Mouse (Mus musculus): ENCODE measurements at regions not wholly inside any gene's neighbourhood (a gene's known extent, or its start where the extent isn't known, plus 50 kb on each side); places are given as distances from the start of the nearest gene placed in this dataset.
"Not testable (repeated sequence)": the region's sequence is repeated elsewhere in the genome, so short reads cannot be mapped to it uniquely, and the experiment has no call there.

- Histone ChIP-seq H3K9ac (replicated peaks; ENCODE audit: low read length) (no peak overlapping the region), H3K4me2 (ENCODE audit: low read depth, low read length) (no peak overlapping the region), H3K9me3 (ENCODE audit: low read length) (no peaks in the 10 kb centered on the region), H3K27ac (no peak overlapping the region), H3K4me1 (ENCODE audit: insufficient read depth, low read length) (no peaks in the 10 kb centered on the region), H3K36me3 (ENCODE audit: insufficient read depth, low read length) (no peaks in the 10 kb centered on the region), H3K27me3 (ENCODE audit: insufficient read depth, low read length) (no peaks in the 10 kb centered on the region), H3K4me3 (ENCODE audit: low read length) (no peak overlapping the region)
- 87% methylated on average over 7 of the region's 7 CpGs for WGBS
- no peak for ATAC-seq
- DNase-seq (ENCODE audit: low spot score): no peak
- no peak for TF ChIP-seq CTCF (IDR thresholded peaks at IDR 0.05; ENCODE audit: low read depth)
These were observed 331.1 kb downstream of the Edem1 start for GRCm38 (mm10) chr6:109159561-109159960.

GRCm38 (mm10) chr6:109167439-109167838, 339.0 kb downstream of the Edem1 start:
- no peak overlapping the region for H3K4me2 ChIP-seq (ENCODE audit: low read depth, low read length)
- no peak for ATAC-seq
- H3K27me3 ChIP-seq (ENCODE audit: insufficient read depth, low read length): no peaks in the 10 kb centered on the region
- H3K4me1 ChIP-seq (ENCODE audit: insufficient read depth, low read length): no peaks in the 10 kb centered on the region
- WGBS: 53% methylated on average over 5 of the region's 5 CpGs
- no peak overlapping the region for H3K27ac ChIP-seq
- H3K9ac ChIP-seq (replicated peaks; ENCODE audit: low read length): no peak overlapping the region
- no peak overlapping the region for H3K4me3 ChIP-seq (ENCODE audit: low read length)
- H3K9me3 ChIP-seq (ENCODE audit: low read length): no peaks in the 10 kb centered on the region
- no peak for TF ChIP-seq CTCF (IDR thresholded peaks at IDR 0.05; ENCODE audit: low read depth)
- no peaks in the 10 kb centered on the region for H3K36me3 ChIP-seq (ENCODE audit: insufficient read depth, low read length)
- peak; percentile 30 for DNase-seq (ENCODE audit: low spot score)

- no peak for TF ChIP-seq CTCF (IDR thresholded peaks at IDR 0.05; ENCODE audit: low read depth)
- H3K36me3 ChIP-seq (ENCODE audit: insufficient read depth, low read length): no peaks in the 10 kb centered on the region
- no peaks in the 10 kb centered on the region for H3K9me3 ChIP-seq (ENCODE audit: low read length)
- H3K9ac ChIP-seq (replicated peaks; ENCODE audit: low read length): no peak overlapping the region
- WGBS: 35% methylated on average over 6 of the region's 6 CpGs
- no peak for ATAC-seq
- no peaks in the 10 kb centered on the region for H3K4me1 ChIP-seq (ENCODE audit: insufficient read depth, low read length)
- no peak overlapping the region for H3K27ac ChIP-seq
- peak; percentile 52 for DNase-seq (ENCODE audit: low spot score)
- no peak overlapping the region for H3K4me3 ChIP-seq (ENCODE audit: low read length)
- H3K27me3 ChIP-seq (ENCODE audit: insufficient read depth, low read length): no peaks in the 10 kb centered on the region
- H3K4me2 ChIP-seq (ENCODE audit: low read depth, low read length): no peak overlapping the region
These were observed 343.8 kb downstream of the Edem1 start for GRCm38 (mm10) chr6:109172104-109172850.

GRCm38 (mm10) chr6:109173015-109173414, 344.6 kb downstream of the Edem1 start:
- no peak for TF ChIP-seq CTCF (IDR thresholded peaks at IDR 0.05; ENCODE audit: low read depth)
- Histone ChIP-seq H3K9ac (replicated peaks; ENCODE audit: low read length) (no peak overlapping the region), H3K4me2 (ENCODE audit: low read depth, low read length) (no peak overlapping the region), H3K4me3 (ENCODE audit: low read length) (no peak overlapping the region), H3K27ac (no peak overlapping the region), H3K36me3 (ENCODE audit: insufficient read depth, low read length) (no peaks in the 10 kb centered on the region), H3K27me3 (ENCODE audit: insufficient read depth, low read length) (no peaks in the 10 kb centered on the region), H3K4me1 (ENCODE audit: insufficient read depth, low read length) (no peaks in the 10 kb centered on the region), H3K9me3 (ENCODE audit: low read length) (no peaks in the 10 kb centered on the region)
- 76% methylated on average over 1 of the region's 1 CpGs for WGBS
- DNase-seq (ENCODE audit: low spot score) (no peak), ATAC-seq (no peak)

GRCm38 (mm10) chr6:109176876-109177275, 348.4 kb downstream of the Edem1 start:
- 92% methylated on average over 3 of the region's 3 CpGs for WGBS
- no peak overlapping the region for H3K4me2 ChIP-seq (ENCODE audit: low read depth, low read length)
- H3K36me3 ChIP-seq (ENCODE audit: insufficient read depth, low read length): no peaks in the 10 kb centered on the region
- no peak overlapping the region for H3K4me3 ChIP-seq (ENCODE audit: low read length)
- H3K9ac ChIP-seq (replicated peaks; ENCODE audit: low read length): no peak overlapping the region
- DNase-seq (ENCODE audit: low spot score) (no peak), ATAC-seq (no peak)
- H3K4me1 ChIP-seq (ENCODE audit: insufficient read depth, low read length): no peaks in the 10 kb centered on the region
- H3K9me3 ChIP-seq (ENCODE audit: low read length): no peaks in the 10 kb centered on the region
- no peak for TF ChIP-seq CTCF (IDR thresholded peaks at IDR 0.05; ENCODE audit: low read depth)
- no peak overlapping the region for H3K27ac ChIP-seq
- no peaks in the 10 kb centered on the region for H3K27me3 ChIP-seq (ENCODE audit: insufficient read depth, low read length)

- DNase-seq (ENCODE audit: low spot score): peak; percentile 45
These were observed 354.4 kb downstream of the Edem1 start for GRCm38 (mm10) chr6:109182878-109183277.

GRCm38 (mm10) chr6:109193061-109193460, 364.6 kb downstream of the Edem1 start:
- not testable (repeated sequence) for DNase-seq (ENCODE audit: low spot score); H3K4me1 ChIP-seq (ENCODE audit: insufficient read depth, low read length); H3K4me3 ChIP-seq (ENCODE audit: low read length); ATAC-seq; H3K27me3 ChIP-seq (ENCODE audit: insufficient read depth, low read length); H3K27ac ChIP-seq; H3K36me3 ChIP-seq (ENCODE audit: insufficient read depth, low read length); H3K4me2 ChIP-seq (ENCODE audit: low read depth, low read length); H3K9ac ChIP-seq (replicated peaks; ENCODE audit: low read length); H3K9me3 ChIP-seq (ENCODE audit: low read length)
- WGBS: 91% methylated on average over 2 of the region's 2 CpGs

More at GRCm38 (mm10) chr6:109182878-109183277, 354.4 kb downstream of the Edem1 start:
- Histone ChIP-seq H3K4me1 (ENCODE audit: insufficient read depth, low read length) (no peaks in the 10 kb centered on the region), H3K4me3 (ENCODE audit: low read length) (no peak overlapping the region), H3K9ac (replicated peaks; ENCODE audit: low read length) (no peak overlapping the region), H3K9me3 (ENCODE audit: low read length) (no peaks in the 10 kb centered on the region), H3K27me3 (ENCODE audit: insufficient read depth, low read length) (no peaks in the 10 kb centered on the region), H3K36me3 (ENCODE audit: insufficient read depth, low read length) (no peaks in the 10 kb centered on the region), H3K4me2 (ENCODE audit: low read depth, low read length) (no peak overlapping the region), H3K27ac (no peak overlapping the region)
- no peak for TF ChIP-seq CTCF (IDR thresholded peaks at IDR 0.05; ENCODE audit: low read depth)
- ATAC-seq: no peak
- WGBS: 62% methylated on average over 3 of the region's 3 CpGs
